Mouse (Mus musculus): ENCODE measurements around the gene Krt73. TPM values are rescaled to one million over a fixed set of nuclear protein-coding genes. Genes with fewer than 3 reads are reported as not detected.

Krt73 gene
- total RNA-seq (2023): not detected

DNA sequence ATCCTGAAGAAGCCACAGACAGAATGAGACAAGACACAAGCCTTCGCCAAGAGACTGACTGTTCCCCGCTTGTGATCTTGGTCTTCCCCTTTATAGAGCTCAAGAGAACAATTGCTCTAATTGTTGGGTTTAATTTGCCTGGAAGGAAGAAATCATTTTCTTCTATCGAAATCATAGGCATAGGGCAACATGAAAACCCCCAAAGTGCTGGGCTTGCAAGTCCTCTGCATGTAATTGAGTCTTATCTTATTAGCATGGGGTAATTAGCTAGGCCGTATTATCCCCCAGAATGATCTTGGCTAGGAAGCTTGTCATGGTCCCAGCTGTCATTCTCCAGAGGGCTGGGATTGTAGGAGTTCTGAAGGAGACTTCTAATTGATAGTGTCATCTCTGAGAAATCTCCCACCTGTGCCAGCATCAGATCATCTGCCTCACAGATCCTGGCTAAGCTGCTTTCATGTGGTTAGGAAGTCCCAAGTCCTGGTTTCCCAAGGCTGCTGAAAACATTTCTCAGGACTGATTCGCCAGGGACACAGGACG lies at the start of gene Krt73:
Gene Krt73 (minus strand): TSS at position 51 of the 540 bp plus-strand sequence.

DNA sequence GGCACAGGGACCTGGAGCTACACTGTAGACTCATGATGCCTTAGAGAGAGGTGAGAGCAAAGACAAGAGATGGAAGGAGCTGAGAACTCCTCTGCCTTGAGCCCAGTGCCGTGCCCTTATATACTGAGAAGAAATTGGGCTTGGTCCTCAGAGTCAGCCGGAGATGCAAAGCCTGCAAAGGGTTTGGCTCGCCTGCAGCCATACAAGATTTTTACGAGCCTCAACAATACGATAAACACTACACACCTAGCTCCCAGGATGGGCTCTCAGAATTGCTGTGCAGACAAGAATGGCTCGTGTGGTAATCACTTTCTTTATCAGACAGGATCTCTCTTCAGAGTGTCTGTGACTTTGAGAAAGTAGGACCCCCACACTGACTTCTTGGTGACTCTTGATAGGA lies 48.5 kb upstream of the Krt73 start, which contains the start of gene Krt1:
Gene Krt1 (minus strand): TSS at position 101 of the 400 bp plus-strand sequence.

DNA sequence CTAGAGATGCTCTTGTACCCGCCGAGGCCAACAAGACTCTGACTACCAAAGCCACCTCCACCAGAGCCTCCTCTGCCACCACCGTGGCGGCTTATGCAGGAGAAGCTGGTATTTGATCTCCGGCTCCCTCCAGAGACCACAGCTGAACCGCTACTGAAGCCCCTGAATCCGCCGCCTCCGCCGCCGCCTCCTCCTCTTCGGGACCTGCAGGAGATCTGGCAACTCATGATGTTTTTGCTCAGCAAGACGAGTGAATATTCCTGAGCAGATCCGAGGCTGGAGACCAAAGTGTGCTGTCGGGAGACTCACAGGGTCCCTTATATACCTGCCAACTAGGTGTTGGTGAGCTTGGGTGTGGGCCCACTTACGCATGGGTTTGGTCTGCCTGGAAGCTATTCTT lies 15.7 kb upstream of the Krt73 start, which contains the start of gene Krt2:
Gene Krt2 (minus strand): TSS at position 295 of the 400 bp plus-strand sequence.

DNA sequence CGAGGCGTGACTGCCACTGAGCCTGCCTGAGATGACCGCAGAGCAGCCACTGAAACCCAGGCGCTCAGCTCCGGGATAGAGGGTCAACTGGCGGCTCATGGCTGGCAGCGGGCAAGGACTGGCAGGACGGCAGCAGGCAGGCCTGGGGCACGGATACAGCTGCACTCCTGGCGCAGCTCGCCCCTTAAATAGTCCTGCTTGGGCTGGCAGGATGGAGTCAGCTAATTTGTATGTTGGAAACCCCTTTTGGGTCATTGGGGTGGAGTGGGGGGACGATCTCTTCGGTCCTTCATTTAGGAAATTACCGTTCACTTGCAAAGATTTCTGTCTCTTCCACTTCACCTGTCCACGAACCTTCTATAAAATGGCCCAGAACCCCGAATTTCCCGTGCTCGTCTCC lies 15.8 kb downstream of the Krt73 start, which contains the start of gene Krt72:
Gene Krt72 (minus strand): TSS at position 101 of the 400 bp plus-strand sequence.

Other genes starting within 250 kb of the Krt73 start
- not detected for gene Krt90, start 239.4 kb downstream of the Krt73 start, total RNA-seq (2023)
- gene Krt75, start 228.4 kb downstream of the Krt73 start, total RNA-seq (2023): under 1 TPM; 0.64 to 0.70 TPM
- gene Gm5414, start 174.2 kb downstream of the Krt73 start, total RNA-seq (2023): not detected
- not detected for gene Gm5478, start 155.0 kb downstream of the Krt73 start, total RNA-seq (2023)
- gene Krt6b, start 122.1 kb downstream of the Krt73 start, total RNA-seq (2023): not detected
- not detected for gene Krt6a, start 108.0 kb downstream of the Krt73 start, total RNA-seq (2023)
- gene Krt5, start 89.4 kb downstream of the Krt73 start, total RNA-seq (2023): not detected
- not detected for gene Krt71, start 59.2 kb downstream of the Krt73 start, total RNA-seq (2023)
- not detected for gene Krt72, start 15.9 kb downstream of the Krt73 start, total RNA-seq (2023)
- not detected for gene Krt2, start 15.8 kb upstream of the Krt73 start, total RNA-seq (2023)
- gene Krt1, start 48.4 kb upstream of the Krt73 start, total RNA-seq (2023): not detected
- not detected for gene Krt77, start 67.4 kb upstream of the Krt73 start, total RNA-seq (2023)
- not detected for gene Krt76, start 90.6 kb upstream of the Krt73 start, total RNA-seq (2023)
- gene Krt4, start 122.4 kb upstream of the Krt73 start, total RNA-seq (2023): not detected
- gene Krt79, start 138.0 kb upstream of the Krt73 start, total RNA-seq (2023): not detected
- gene Krt78, start 151.9 kb upstream of the Krt73 start, total RNA-seq (2023): not detected
- not detected for gene Krt8, start 202.1 kb upstream of the Krt73 start, total RNA-seq (2023)
- under 1 TPM; 0.46 to 0.94 TPM for gene Krt18, start 225.8 kb upstream of the Krt73 start, total RNA-seq (2023)

All from neutrophil, adult 83 days (primary cell).